Mouse (Mus musculus) heart, adult 2 months (tissue): ENCODE results near the gene Ugt1a5.

Experiments
- CTCF ChIP-seq: fragments of 200-600 bp; IDR thresholded peaks from 2 replicates; pipeline ENCODE4 v1.8.1; 2022; ENCODE audit warnings: antibody characterized with exemption, mild to moderate bottlenecking, moderate library complexity
- EP300 ChIP-seq: fragments of 200-500 bp; IDR thresholded peaks from 2 replicates; pipeline ENCODE4 v1.6.1; 2011; ENCODE audit warnings: low read depth, low read length, control low read depth; ENCODE audit not compliant: insufficient read depth
- POLR2A ChIP-seq: fragments of 200-500 bp; IDR thresholded peaks from 2 replicates; pipeline ENCODE4 v1.6.1; 2011; ENCODE audit warnings: mild to moderate bottlenecking, low read depth, low read length, control low read depth; ENCODE audit not compliant: insufficient read depth

GRCm38 (mm10) chr1:88261706-88262105 is 95.9 kb downstream of the Ugt1a5 start:
- TF ChIP-seq CTCF (no peak), POLR2A (no peak), EP300 (no peak)
